Mouse (Mus musculus) cerebellum, adult 8-10 months (tissue): ENCODE results near the gene Rfx4.

Experiments used
- DNase-seq: peaks from one replicate; pipeline ENCODE4 v3.0.0; 2022

Rfx4 gene

DNA sequence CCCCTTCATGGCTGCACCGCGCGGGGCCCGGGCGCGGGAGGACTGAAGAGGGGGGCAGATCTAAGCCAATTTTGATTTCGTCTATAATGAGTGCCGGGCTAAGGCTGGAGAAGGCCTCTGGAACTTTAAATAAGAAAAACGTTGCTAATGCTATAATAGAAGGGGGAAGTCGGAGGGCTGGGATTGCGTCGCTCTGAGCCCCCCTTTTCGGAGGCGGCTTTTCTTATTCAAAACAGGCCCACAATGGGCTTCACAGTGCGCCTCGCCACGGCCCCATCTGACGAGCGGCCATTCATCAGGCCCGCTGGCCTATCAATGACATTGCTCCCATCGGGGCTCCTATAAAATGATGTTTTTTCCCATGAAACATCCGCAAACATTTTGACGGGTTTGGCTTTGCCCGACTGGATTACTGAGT, at the start of gene Rfx4:
Rfx4 (plus strand) TSS at position 277 of the 418 bp plus-strand sequence.
- no peak for DNase-seq

- no peak for DNase-seq
Measured at GRCm38 (mm10) chr10:84706543-84706942, 49.3 kb upstream of the Rfx4 start.

GRCm38 (mm10) chr10:84707226-84707625, 48.6 kb upstream of the Rfx4 start:
- no peak for DNase-seq

GRCm38 (mm10) chr10:84707752-84708530, 47.9 kb upstream of the Rfx4 start:
- DNase-seq, result no peak

DNA sequence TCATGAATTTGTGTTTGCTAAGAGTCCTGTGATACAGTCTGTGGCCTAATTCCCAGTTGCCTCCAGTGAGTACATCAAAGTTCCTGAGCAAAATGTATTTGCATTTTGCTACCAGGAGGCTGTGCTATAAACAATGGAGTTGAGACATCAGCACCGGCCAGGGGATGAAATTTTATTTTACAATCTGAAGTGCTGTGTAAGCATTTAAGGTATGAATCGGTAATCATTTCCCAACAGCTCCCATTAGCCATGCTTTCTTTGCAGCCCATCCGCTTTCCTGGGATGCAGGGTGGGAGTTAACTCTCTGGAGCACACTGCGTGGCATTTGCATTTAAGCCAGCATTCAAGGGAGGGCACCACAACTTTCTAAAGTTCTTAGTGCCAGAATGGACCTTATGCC, 45.7 kb upstream of the Rfx4 start:
- DNase-seq, result no peak

DNA sequence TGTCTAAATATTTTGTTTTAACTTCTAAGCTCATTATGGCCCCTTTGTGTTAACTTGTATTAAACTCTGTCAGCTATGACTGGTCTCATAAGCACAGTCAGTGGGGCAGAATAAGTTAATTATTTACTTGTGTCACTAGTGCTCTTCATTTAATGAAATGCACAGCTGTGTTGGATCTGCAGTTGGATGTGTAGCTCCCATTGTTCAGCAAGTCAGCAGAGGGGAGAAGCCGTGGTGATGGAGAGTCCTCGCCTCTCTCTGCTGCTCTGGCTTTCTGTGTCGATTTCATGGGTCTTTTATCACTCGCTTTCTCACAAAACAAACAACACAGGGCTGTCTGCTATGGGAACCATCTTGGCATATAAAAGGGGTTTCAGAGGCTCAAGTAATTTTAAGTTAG, 45.0 kb upstream of the Rfx4 start:
- DNase-seq, result no peak

- no peak for DNase-seq
Measured at GRCm38 (mm10) chr10:84711479-84711878, 44.4 kb upstream of the Rfx4 start.

DNA sequence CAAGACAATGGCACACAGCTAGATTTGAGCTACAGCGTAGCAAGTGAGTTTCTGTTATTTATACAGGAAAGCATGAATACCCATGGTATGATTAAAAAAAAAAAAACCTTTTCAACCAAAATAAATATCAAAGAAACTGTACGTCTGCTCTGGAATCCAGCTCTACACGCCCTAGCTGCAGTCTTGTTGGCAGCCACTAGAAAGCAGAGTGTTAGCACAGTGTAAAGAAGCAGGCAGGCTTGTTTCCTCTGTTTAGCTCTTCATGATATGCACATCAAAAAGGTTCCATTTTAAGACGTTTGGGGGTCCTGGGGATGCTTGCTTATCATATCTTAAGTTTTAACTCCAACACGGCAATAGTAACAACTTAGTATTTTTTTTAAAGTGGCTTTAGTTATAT, 43.9 kb upstream of the Rfx4 start:
- no peak for DNase-seq

DNA sequence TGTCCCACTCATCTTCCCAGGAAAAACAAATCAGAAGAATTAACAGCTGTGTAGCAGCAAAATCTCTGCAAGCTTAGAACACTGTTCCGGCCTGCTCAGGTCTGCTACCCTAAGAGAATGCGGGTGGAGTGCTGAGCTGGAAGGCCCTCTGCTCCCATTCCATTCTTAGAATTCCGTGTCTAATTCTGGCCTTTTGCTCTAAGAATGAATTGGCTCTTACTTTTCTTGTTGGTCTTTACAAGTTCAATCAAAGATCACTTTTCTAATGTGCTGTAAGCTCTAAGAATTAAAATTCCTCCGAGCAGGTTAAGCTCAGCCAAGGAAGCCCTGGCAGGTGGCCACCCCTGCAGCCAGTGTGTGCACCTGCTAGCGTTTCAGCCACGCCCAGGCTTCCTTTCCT, 43.3 kb upstream of the Rfx4 start:
- no peak for DNase-seq

DNA sequence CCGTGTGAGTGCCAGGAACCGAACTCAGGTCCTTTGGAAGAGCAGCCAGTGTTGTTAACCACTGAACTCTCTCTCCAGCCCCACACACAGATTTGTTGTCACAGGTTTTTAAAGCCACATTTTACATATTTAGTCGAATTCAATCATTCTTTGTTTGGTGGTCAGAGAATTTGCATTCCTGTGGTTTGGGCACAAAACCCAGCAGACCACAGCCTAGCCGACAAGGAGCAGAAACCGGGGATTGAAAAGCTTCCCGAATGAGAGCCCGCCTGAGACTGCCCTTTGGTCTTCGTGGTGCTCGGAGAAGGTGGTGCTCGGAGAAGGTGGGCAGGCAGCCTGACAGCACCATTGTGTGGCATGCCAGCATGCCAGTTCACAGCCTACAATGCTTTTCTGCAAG, 42.8 kb upstream of the Rfx4 start:
- DNase-seq, result no peak

DNA sequence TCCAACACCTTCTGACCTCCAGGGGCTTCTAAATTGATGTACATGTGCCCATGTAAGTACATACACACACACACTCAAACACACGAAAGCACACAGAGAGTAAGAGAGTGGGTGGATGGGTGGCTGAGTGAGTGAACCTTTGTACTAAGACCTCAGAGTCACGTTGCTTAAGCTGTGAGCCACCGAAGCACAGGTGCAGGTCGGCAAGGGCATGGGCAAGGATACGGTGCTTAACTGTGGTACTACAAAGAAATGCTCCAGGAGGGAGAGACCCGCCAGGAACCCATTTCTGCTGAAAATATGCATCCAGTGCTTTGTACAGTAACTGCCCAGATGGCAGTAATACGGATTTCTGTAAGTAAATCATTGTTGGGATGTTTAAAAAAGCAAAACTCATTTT, 40.2 kb upstream of the Rfx4 start:
- DNase-seq, result no peak

- no peak for DNase-seq
Measured at GRCm38 (mm10) chr10:84716581-84716980, 39.3 kb upstream of the Rfx4 start.

DNA sequence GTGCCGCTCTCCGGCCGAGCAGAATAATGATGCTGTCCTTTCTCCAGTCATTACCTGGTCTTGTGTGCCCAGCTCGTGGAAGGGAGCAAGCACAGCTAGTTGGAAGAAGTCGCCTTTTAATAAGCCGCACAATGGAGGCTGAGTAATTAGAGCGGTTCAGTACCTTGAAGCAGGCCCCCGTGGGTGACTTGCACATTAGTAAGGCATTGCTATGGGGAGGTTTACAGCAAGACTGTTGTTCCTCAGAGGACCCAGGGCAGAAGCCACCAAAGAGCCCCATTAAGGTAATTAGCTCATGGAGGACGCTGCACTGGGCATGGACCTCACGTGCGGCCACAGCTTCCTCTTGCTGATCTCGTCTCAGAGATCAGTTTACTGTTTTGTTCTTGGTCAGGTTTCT, 33.2 kb upstream of the Rfx4 start:
- DNase-seq, result no peak

DNA sequence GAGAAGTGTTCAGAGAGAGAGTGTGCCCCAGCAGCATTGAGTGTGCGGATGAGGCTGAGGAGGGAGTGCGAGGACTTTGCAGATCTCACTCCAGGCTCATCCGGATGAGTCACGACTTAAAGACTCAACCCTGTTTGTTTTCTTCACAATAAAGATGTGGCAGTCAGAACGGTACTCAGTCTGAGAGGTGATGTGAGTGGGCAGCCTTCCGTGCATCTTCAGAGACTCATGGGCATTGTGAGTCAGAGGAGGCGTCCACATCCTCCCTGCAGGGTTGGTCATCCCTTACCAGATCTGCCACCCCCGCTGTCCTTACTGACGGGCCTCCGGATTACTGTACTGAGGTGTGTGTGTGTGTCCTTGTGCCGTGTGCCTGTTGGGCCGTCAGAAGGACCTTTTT, 28.9 kb upstream of the Rfx4 start:
- no peak for DNase-seq

GRCm38 (mm10) chr10:84727760-84728159, 28.1 kb upstream of the Rfx4 start:
- no peak for DNase-seq

GRCm38 (mm10) chr10:84730078-84730477, 25.8 kb upstream of the Rfx4 start:
- no peak for DNase-seq

GRCm38 (mm10) chr10:84730956-84731355, 24.9 kb upstream of the Rfx4 start:
- DNase-seq, result no peak

DNA sequence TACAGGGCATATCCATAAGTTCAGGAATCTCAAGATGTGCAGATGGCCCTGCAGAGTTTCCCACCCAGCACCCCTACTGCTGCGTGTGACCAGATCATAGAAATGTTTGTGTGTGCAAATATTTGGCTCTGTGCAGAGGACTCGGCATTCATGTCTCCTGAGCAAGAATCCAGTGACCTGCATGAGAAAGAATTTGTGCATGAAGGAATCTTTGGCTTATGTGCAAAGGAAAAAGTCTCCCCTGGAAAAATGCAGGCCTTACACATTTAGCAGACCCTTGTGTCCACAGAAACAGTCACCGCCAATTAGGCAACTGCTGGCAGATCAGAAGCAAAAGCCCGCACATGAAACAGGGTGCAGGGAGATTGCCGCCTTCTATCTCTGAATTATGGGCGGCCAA, 22.4 kb upstream of the Rfx4 start:
- no peak for DNase-seq

DNA sequence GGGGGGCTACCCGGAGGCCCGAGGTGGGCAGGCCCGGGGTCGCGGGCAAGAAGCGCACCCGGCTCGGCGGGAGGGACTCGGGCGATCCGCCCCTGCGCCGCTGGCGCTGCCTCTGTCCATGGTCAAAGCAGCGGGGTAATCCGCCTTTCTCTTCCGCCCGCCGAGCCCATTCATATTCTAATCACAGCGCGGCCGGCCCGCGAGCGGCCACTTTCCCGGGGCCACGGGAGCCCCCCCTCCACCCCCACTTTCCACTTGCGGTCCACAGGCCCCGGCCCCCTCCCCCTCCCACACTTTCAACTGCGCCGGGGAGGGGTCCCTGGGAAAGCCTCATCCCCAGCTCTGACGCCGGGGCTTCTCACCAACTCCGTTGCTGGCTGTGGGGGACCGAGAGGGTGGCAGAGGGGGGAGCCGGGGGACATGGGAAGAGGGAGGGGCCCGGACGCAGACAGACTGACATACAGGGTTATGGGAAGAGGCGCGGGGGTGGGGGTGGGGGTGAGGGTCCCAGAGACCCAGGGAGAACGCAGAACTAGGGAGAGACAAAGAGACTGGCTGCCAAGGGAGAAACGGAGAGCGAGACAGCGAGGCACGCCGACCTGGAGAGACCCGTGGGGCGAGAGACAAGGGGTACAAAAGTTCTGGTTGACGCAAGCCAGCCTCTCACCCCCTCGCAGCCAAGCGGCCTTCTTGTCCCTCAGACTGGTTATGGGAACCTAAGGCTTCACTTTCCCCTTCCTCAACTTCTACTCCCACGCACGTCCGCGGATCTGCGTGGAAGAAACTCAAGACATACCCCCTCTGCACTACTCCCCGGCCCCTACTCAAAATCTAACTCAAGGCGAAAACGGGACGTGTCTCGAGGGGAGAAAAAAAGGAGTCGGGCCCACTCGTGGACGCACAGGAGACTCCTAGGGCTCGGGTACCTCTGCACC, 744 bp upstream of the Rfx4 start:
- no peak for DNase-seq

DNA sequence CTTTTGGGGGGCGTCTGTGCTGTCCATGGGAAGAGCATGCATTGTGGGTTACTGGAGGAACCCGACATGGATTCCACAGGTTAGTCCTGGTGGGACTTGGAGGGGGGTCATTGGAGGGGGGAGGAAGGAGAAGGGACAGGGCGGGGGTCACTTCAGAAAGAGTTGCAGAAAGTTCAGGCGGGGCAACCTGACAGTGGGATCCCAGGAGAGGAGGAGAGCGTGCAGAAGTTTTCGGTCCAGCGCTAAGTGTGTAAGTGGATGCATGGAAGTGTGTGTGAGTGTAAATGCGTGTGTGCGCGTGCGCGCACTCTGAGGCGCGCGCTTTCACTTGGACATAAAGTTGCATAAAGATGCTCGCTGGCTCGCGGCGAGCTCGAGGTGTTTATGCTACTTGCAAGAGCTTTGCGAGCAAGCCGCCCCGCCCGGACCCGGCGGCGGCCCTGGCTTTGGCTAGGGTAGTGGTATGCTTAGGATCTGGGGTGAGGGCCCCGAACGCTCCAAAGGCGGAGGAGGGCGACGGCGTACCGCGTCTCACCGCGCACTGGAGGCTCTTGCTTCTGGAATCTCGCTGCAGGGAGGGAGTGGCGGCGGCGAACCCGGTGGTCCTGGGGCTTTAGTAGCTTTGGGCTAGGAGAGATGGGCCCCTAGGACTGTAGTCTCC, 703 bp downstream of the Rfx4 start:
- no peak for DNase-seq

DNA sequence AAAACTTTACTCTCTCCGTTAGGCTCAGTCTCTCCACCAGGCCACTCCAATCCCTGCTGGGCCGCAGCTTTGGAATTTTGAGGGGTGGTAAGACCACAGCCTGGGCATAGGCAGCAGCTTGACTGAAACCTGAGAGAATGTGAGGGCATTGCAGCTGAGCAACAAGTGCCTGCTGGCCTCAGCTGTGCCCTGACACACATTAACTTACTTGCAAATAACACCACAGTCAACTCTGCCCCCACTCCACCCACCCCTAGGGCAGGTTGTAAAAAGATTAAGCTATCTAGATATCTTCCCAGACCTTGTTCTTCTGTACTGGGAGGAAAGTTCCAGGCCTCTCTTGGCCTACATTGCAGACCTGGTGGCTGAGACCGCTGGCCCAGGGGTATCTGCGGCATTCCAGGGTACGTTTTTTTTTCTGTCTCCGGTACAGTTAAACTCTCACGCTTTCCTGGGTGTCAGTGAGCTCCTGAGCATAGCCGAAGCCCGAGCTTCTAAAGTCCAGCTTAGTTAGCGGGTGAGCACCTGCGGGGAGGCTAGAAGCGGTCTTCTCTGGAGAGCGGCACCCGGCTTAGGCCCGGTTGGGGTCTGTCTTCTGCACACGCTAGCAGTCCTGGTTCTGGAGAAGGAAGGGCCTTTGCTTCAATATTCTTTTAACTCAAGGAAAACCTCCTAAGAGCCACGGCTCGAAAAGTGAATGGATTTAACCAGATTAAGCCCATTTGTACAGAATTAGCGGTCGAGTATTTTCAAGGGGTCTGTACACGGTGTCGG, 1.8 kb downstream of the Rfx4 start:
- DNase-seq, result no peak

GRCm38 (mm10) chr10:84758200-84758468, 2.3 kb downstream of the Rfx4 start:
- DNase-seq, result no peak
